Mouse (Mus musculus): ENCODE data around the gene Rars2.

- TF ChIP-seq CHD2 (IDR thresholded peaks at IDR 0.05; ENCODE audit: low read depth, low read length), result no peak
- TF ChIP-seq ZNF384 (IDR thresholded peaks at IDR 0.05; ENCODE audit: low read depth, low read length), result no peak
Observed at GRCm38 (mm10) chr4:34702231-34702630, 87.5 kb downstream of the Rars2 start.

Data from ES-E14 (cell line).